Mouse (Mus musculus): ENCODE results near the gene Cp.

DNA sequence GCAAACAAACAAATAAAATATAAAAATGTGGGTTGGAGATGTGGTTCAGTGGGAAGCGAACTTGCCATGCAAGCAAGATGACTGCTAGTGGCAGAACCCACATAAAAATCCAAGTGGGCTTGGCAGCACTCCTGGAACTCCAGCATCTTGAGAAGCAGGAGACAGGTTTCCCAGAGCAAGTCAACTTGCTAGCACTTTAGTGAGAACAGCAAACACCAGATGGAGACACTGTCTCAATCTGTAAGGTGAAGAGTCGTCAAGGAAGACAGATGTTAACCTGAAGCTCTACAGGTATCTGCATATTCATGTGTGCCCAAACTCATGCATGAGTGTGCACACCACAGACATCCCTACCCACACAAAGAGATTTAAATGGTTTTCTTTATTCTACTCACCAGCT is 42.7 kb downstream of the Cp start:
- no peak for TF ChIP-seq POLR2A (IDR thresholded peaks at IDR 0.05; ENCODE audit: extremely low read depth, insufficient read depth, low read length)
- TF ChIP-seq CTCF (IDR thresholded peaks at IDR 0.05; ENCODE audit: extremely low read depth, insufficient read depth, low read length) = no peak
